Mouse (Mus musculus): ENCODE results near the gene Tyrobp. TPM values are rescaled to one million over a fixed set of nuclear protein-coding genes. Genes with fewer than 3 reads are reported as not detected.

Tyrobp gene
- polyA plus RNA-seq, 1 experiment, result 7.6 TPM

DNA sequence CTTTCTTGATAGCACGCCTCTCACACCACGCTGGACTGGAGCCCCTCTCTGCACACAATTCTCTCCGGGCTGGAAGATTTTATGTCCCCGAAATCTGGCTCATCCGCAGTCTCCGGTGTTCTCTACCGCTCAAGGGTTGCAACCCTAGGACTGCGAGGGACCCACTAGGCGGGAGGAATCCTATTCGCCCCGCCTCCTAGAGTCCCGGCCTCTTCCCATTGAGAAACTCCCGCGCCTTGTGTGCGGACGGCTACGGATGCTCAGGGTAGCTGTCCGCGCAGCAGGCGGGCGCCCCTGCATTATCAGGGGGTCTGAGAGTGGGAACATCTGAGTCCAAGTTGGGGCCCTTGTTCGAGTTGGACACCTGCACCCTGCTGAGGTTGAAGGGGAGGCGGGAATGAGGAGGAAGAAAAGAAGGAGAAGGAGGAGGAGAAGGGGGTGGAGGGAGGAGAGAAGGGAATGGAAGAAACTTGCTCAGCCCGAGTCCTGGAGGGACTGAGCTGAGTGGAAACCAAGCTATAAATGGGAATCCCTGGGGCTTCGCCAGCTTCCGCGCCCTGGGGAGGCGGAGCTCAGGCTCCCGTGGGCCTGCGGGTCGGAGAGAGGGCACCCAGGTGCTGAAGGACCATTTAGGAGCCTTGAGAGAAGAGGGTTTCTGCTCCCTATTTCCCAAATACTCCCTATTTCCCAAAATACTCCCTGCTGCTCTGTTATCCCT, 43.5 kb downstream of the Tyrobp start:
- TF ChIP-seq CTCF (IDR thresholded peaks at IDR 0.05; ENCODE audit: borderline replicate concordance, insufficient read depth, low read length), result no peak
- no peak for TF ChIP-seq POLR2A (IDR thresholded peaks at IDR 0.05; ENCODE audit: low read depth, low read length)
- Histone ChIP-seq H3K4me3 (ENCODE audit: insufficient read depth, low read length) (no peak overlapping the region), H3K27ac (ENCODE audit: insufficient read depth, low read length) (no peak overlapping the region), H3K4me1 (ENCODE audit: control insufficient read depth, insufficient read depth, low read length) (no peaks in the 10 kb centered on the region)

DNA sequence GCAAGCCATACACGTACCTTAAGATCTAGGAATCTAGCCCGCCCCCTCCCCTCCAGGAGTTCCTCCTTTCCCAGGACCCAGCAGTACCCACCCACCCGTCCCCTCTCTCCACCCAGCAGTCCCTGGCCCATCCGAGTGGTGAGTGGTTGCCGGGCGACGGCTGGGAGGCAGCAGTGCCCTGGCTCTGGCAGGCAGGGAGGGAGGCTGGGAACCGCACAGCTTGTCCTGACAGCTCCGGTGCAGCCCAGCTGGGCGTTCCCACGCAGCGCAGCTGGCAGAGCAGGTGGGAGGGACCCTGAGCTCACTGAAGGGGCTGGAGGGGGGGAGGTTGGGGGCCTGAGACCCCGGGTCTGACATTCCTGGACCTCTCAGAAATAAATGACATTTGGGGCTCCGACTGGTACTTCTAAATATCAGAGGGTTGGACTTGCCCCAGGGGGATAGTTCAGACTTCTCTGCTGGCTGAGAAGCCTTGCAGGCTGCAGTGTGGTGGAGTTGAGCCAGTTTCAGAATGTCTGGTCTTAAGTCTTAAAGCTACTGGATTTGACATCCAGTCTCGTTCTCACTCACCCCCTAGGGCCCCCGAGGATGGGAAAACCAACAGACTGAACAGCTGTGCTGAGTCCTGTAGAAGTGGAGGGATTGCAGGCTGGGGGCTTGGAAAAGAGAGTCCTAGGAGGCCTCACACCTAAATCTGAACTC, 44.2 kb downstream of the Tyrobp start, which contains the start of the genes Kirrel2 and Nphs1:
TSS of gene Kirrel2 (minus strand) at position 62 of the 702 bp plus-strand sequence.
TSS of gene Nphs1 (plus strand) at position 687 of the 702 bp plus-strand sequence.
- TF ChIP-seq POLR2A (IDR thresholded peaks at IDR 0.05; ENCODE audit: low read depth, low read length), result no peak
- TF ChIP-seq CTCF (IDR thresholded peaks at IDR 0.05; ENCODE audit: borderline replicate concordance, insufficient read depth, low read length), result no peak
- Histone ChIP-seq H3K4me1 (ENCODE audit: control insufficient read depth, insufficient read depth, low read length) (no peaks in the 10 kb centered on the region), H3K4me3 (ENCODE audit: insufficient read depth, low read length) (no peak within 1 kb of the TSS), H3K27ac (ENCODE audit: insufficient read depth, low read length) (no peak within 1 kb of the TSS)

DNA sequence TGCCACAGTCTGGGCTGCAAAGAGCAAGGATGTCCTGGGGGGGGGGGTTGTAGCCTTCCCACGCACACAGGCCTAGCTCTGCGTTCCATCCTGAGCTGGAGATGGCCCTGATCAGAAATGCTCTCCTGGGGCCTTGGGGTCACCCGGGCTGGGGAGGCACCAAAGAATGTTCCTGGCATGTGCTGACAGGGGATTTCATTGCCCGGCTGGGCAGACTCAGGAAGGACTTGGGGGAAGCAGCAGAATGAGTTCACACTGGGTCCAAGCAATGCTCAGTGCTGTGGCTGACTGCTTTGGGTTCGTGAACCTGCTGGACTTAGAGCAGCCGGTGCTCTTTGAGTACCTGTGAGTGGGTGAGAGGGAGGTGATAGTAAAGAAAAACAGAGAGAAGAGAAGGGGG, 45.9 kb downstream of the Tyrobp start:
- Histone ChIP-seq H3K4me3 (ENCODE audit: insufficient read depth, low read length) (no peak overlapping the region), H3K27ac (ENCODE audit: insufficient read depth, low read length) (no peak overlapping the region), H3K4me1 (ENCODE audit: control insufficient read depth, insufficient read depth, low read length) (no peaks in the 10 kb centered on the region)
- TF ChIP-seq POLR2A (IDR thresholded peaks at IDR 0.05; ENCODE audit: low read depth, low read length), result no peak

DNA sequence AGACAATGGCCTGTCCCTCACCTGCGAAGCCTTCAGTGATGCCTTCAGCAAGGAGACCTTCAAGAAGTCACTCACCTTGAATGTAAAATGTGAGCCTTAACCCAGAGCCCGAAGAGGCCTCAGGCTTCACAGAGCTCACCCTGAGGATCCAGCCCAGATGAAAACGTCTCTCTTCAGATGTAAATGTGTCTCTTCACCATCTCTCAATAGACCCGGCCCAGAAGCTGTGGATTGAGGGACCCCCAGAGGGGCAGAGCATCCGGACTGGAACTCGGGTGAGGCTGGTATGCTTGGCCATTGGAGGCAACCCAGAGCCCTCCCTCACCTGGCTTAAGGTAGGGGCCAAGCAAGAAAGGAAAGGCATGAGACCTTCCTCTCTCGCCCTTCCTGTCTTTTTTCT, 50.0 kb downstream of the Tyrobp start:
- Histone ChIP-seq H3K4me1 (ENCODE audit: control insufficient read depth, insufficient read depth, low read length) (no peaks in the 10 kb centered on the region), H3K4me3 (ENCODE audit: insufficient read depth, low read length) (no peak overlapping the region), H3K27ac (ENCODE audit: insufficient read depth, low read length) (no peak overlapping the region)
- TF ChIP-seq POLR2A (IDR thresholded peaks at IDR 0.05; ENCODE audit: low read depth, low read length), result no peak
- TF ChIP-seq CTCF (IDR thresholded peaks at IDR 0.05; ENCODE audit: borderline replicate concordance, insufficient read depth, low read length), result no peak

DNA sequence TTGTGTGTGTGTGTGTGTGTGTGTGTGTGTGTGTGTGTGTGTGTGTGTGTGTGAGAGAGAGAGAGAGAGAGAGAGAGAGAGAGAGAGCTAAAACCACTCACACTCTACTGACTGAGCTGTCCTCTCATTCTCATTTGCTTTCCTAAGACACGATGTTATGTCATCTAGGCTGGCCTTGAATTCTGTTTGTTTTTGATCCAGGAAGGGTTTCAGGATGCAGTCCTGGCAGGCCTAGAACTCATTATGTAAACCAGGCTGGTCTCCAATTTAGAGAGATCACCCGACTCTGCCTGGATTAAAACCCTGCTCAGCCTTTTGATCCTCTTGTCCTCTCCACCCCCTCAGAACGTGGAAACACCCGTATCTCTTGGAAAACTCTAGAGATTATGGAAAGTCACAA, 50.4 kb downstream of the Tyrobp start:
- Histone ChIP-seq H3K4me1 (ENCODE audit: control insufficient read depth, insufficient read depth, low read length) (no peaks in the 10 kb centered on the region), H3K4me3 (ENCODE audit: insufficient read depth, low read length) (no peak overlapping the region)
- TF ChIP-seq CTCF (IDR thresholded peaks at IDR 0.05; ENCODE audit: borderline replicate concordance, insufficient read depth, low read length), result no peak
- no peak for TF ChIP-seq POLR2A (IDR thresholded peaks at IDR 0.05; ENCODE audit: low read depth, low read length)

DNA sequence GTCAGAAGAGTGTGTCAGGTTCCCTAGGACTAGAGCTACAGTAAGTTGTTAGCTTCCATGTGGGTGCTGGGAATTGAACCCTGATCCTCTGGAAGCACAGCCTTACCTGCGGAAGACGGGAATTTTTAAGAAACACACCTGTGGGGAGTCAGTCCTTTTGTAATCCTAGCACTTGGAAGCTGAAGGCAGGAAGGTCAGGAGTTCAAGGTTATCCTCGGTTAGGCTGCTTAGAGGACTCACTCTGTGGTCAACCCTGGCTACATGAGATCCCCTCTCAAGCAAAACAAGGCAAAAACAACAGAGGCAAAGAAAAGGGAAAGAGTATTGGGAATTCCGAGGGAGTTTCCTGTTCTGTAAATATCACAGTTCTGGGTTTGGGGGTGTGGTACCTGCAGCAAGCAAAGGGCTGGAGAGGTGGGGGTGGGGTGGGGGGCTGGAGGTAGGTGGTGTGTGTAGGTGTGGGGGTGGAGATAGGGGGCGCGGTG, 51.3 kb downstream of the Tyrobp start:
- Histone ChIP-seq H3K27ac (ENCODE audit: insufficient read depth, low read length) (no peak overlapping the region), H3K4me3 (ENCODE audit: insufficient read depth, low read length) (no peak overlapping the region), H3K4me1 (ENCODE audit: control insufficient read depth, insufficient read depth, low read length) (no peaks in the 10 kb centered on the region)
- TF ChIP-seq POLR2A (IDR thresholded peaks at IDR 0.05; ENCODE audit: low read depth, low read length), result no peak

More for the DNA sequence above, 50.4 kb downstream of the Tyrobp start:
- no peak overlapping the region for H3K27ac ChIP-seq (ENCODE audit: insufficient read depth, low read length)

Other genes starting within 250 kb of the Tyrobp start
- gene Zfp146, start 244.0 kb upstream of the Tyrobp start, polyA plus RNA-seq (2011; ENCODE audit: insufficient read length, low read depth, missing spikeins), result 62.6 and 68.9 TPM in 2 replicates
- gene Cox7a1, start 229.6 kb upstream of the Tyrobp start, polyA plus RNA-seq (2011; ENCODE audit: insufficient read length, low read depth, missing spikeins), result not detected in 2 replicates
- gene Capns1, start 214.9 kb upstream of the Tyrobp start, polyA plus RNA-seq (2011; ENCODE audit: insufficient read length, low read depth, missing spikeins), result 465 and 512 TPM in 2 replicates
- gene Polr2i, start 181.8 kb upstream of the Tyrobp start, polyA plus RNA-seq (2011; ENCODE audit: insufficient read length, low read depth, missing spikeins), result 52.0 and 53.4 TPM in 2 replicates
- 83.5 and 90.8 TPM in 2 replicates for gene Tbcb, start 181.5 kb upstream of the Tyrobp start, polyA plus RNA-seq (2011; ENCODE audit: insufficient read length, low read depth, missing spikeins)
- not detected in 2 replicates for gene Ovol3, start 178.0 kb upstream of the Tyrobp start, polyA plus RNA-seq (2011; ENCODE audit: insufficient read length, low read depth, missing spikeins)
- gene Thap8, start 133.7 kb upstream of the Tyrobp start, polyA plus RNA-seq (2011; ENCODE audit: insufficient read length, low read depth, missing spikeins), result not detected in 2 replicates
- gene Wdr62, start 133.3 kb upstream of the Tyrobp start, polyA plus RNA-seq (2011; ENCODE audit: insufficient read length, low read depth, missing spikeins), result 7.7 and 8.2 TPM in 2 replicates
- 124 and 149 TPM in 2 replicates for gene Clip3, start 122.0 kb upstream of the Tyrobp start, polyA plus RNA-seq (2011; ENCODE audit: insufficient read length, low read depth, missing spikeins)
- gene Alkbh6, start 105.0 kb upstream of the Tyrobp start, polyA plus RNA-seq (2011; ENCODE audit: insufficient read length, low read depth, missing spikeins), result 20.7 and 21.3 TPM in 2 replicates
- gene Syne4, start 99.0 kb upstream of the Tyrobp start, polyA plus RNA-seq (2011; ENCODE audit: insufficient read length, low read depth, missing spikeins), result 1.5 and 2.6 TPM in 2 replicates
- gene E130208F15Rik, start 92.0 kb upstream of the Tyrobp start, polyA plus RNA-seq (2011; ENCODE audit: insufficient read length, low read depth, missing spikeins), result 0.67 and 0.90 TPM in 2 replicates
- gene Sdhaf1, start 89.9 kb upstream of the Tyrobp start, polyA plus RNA-seq (2011; ENCODE audit: insufficient read length, low read depth, missing spikeins), result 6.1 and 6.8 TPM in 2 replicates
- gene Lrfn3, start 51.0 kb upstream of the Tyrobp start, polyA plus RNA-seq (2011; ENCODE audit: insufficient read length, low read depth, missing spikeins), result 7.5 and 7.6 TPM in 2 replicates
- gene Hcst, start 6.1 kb downstream of the Tyrobp start, polyA plus RNA-seq (2011; ENCODE audit: insufficient read length, low read depth, missing spikeins), result not detected in 2 replicates
- gene Nfkbid, start 8.0 kb downstream of the Tyrobp start, polyA plus RNA-seq (2011; ENCODE audit: insufficient read length, low read depth, missing spikeins), result 0.42 and 1.1 TPM in 2 replicates
- 30.8 and 34.2 TPM in 2 replicates for gene Aplp1, start 31.8 kb downstream of the Tyrobp start, polyA plus RNA-seq (2011; ENCODE audit: insufficient read length, low read depth, missing spikeins)
- not detected in 2 replicates for gene Kirrel2, start 43.9 kb downstream of the Tyrobp start, polyA plus RNA-seq (2011; ENCODE audit: insufficient read length, low read depth, missing spikeins)
- not detected in 2 replicates for gene Nphs1, start 44.6 kb downstream of the Tyrobp start, polyA plus RNA-seq (2011; ENCODE audit: insufficient read length, low read depth, missing spikeins)
- not detected in 2 replicates for gene Prodh2, start 79.9 kb downstream of the Tyrobp start, polyA plus RNA-seq (2011; ENCODE audit: insufficient read length, low read depth, missing spikeins)
- gene Arhgap33, start 121.3 kb downstream of the Tyrobp start, polyA plus RNA-seq (2011; ENCODE audit: insufficient read length, low read depth, missing spikeins), result 4.3 and 7.1 TPM in 2 replicates
- 55.6 and 58.1 TPM in 2 replicates for gene Hspb6, start 138.4 kb downstream of the Tyrobp start, polyA plus RNA-seq (2011; ENCODE audit: insufficient read length, low read depth, missing spikeins)
- 7.7 and 8.0 TPM in 2 replicates for gene Proser3, start 138.5 kb downstream of the Tyrobp start, polyA plus RNA-seq (2011; ENCODE audit: insufficient read length, low read depth, missing spikeins)
- gene Lin37, start 146.1 kb downstream of the Tyrobp start, polyA plus RNA-seq (2011; ENCODE audit: insufficient read length, low read depth, missing spikeins), result 30.6 and 38.5 TPM in 2 replicates
- gene U2af1l4, start 149.5 kb downstream of the Tyrobp start, polyA plus RNA-seq (2011; ENCODE audit: insufficient read length, low read depth, missing spikeins), result 49.1 and 79.1 TPM in 2 replicates
- 1.4 and 3.1 TPM in 2 replicates for gene Gm49396, start 149.6 kb downstream of the Tyrobp start, polyA plus RNA-seq (2011; ENCODE audit: insufficient read length, low read depth, missing spikeins)
- gene Psenen, start 149.9 kb downstream of the Tyrobp start, polyA plus RNA-seq (2011; ENCODE audit: insufficient read length, low read depth, missing spikeins), result 130 and 134 TPM in 2 replicates
- gene Igflr1, start 151.7 kb downstream of the Tyrobp start, polyA plus RNA-seq (2011; ENCODE audit: insufficient read length, low read depth, missing spikeins), result not detected in 2 replicates
- 31.9 and 40.1 TPM in 2 replicates for gene Kmt2b, start 175.0 kb downstream of the Tyrobp start, polyA plus RNA-seq (2011; ENCODE audit: insufficient read length, low read depth, missing spikeins)
- gene Zbtb32, start 185.1 kb downstream of the Tyrobp start, polyA plus RNA-seq (2011; ENCODE audit: insufficient read length, low read depth, missing spikeins), result not detected in 2 replicates
- gene Upk1a, start 199.1 kb downstream of the Tyrobp start, polyA plus RNA-seq (2011; ENCODE audit: insufficient read length, low read depth, missing spikeins), result 0.47 and 0.49 TPM in 2 replicates
- 550 and 557 TPM in 2 replicates for gene Cox6b1, start 212.4 kb downstream of the Tyrobp start, polyA plus RNA-seq (2011; ENCODE audit: insufficient read length, low read depth, missing spikeins)
- not detected in 2 replicates for gene Etv2, start 222.1 kb downstream of the Tyrobp start, polyA plus RNA-seq (2011; ENCODE audit: insufficient read length, low read depth, missing spikeins)
- gene Rbm42, start 236.6 kb downstream of the Tyrobp start, polyA plus RNA-seq (2011; ENCODE audit: insufficient read length, low read depth, missing spikeins), result 32.9 and 33.9 TPM in 2 replicates

Measured in embryonic fibroblast, embryonic 13.5 days (primary cell).